Mouse (Mus musculus): ENCODE results near the gene Kcnq5.
"Not testable (repeated sequence)": the region's sequence is repeated elsewhere in the genome, so short reads cannot be mapped to it uniquely, and the experiment has no call there.

Gene Kcnq5

DNA sequence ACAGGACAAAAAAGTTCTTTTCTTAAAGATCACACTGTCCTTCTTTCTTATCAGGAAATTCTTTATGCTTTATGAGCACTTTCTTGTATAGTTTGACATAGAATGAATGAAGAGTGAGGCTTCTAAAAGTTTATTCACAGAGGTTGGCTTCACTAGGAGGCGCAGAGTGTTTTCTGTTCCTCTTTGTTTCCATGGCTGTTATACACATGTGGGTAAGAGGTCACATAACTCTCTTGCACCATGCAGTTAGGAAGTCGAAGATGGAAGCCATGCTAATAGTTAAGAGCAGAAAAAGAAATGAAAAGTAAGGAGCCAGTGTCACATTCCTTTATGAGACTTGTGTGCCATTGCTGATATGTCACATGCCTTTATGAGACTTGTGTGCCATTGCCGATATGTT, 105.3 kb downstream of the Kcnq5 start:
- no peak for DNase-seq (ENCODE audit: extremely low read depth, insufficient read length, low spot score)

DNA sequence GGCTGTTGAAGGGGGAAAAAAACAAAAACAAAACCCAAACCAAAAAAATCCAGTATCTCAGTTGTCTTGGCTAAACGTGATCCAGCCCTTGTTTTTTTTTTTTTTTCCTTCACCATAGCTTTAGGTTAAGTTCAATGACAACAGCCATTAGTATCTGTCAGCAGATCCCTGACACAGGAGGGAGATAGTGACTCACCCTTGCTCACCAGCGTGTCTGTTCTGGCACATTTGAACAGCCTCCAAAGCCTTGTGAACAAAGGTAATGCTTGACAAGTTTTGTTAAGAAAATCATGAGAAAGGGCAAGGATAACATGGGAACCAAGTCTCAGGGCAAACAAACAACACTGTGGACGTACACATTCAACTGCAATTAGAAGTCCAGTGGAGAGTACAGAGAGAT, 123.2 kb downstream of the Kcnq5 start:
- no peak for DNase-seq (ENCODE audit: extremely low read depth, insufficient read length, low spot score)

DNA sequence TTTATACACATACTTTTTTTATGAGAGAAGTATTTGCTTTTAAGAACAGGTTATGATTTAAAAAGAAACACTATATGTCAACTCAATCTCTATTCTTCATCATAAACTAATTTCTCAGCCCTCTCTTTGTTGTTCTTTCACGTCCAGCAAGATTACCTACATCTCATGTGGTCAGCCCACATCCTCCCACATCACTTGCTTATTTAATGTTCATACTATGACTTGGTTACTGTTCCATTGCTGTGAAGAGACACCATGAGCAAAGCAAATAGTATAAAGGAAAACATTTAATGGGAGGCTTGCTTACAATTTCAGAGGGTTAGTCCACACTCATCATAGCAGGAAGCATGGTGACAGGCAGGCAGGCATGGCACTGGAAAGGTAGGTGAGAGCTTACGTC, 124.4 kb downstream of the Kcnq5 start:
- DNase-seq (ENCODE audit: extremely low read depth, insufficient read length, low spot score) = no peak

DNA sequence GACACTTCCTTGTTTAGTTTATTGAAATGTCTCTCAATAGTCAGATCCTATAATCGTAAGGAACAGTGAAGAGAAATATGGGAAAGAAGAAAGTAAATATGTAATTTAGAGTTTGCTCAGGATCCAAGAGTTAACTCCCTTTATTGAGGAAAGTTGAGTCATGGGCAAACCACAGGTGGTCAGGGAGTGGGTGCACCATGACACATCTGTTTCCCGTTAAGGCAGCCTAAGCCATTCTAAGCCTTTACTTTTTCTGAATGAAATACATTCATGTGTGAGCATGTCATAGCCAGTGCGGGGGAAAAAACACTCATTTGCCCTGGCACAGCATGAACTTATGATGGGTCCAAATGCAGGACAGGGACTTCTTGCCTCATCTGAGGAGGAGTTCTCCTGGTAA, 125.4 kb downstream of the Kcnq5 start:
- DNase-seq (ENCODE audit: extremely low read depth, insufficient read length, low spot score) = peak; percentile 2

DNA sequence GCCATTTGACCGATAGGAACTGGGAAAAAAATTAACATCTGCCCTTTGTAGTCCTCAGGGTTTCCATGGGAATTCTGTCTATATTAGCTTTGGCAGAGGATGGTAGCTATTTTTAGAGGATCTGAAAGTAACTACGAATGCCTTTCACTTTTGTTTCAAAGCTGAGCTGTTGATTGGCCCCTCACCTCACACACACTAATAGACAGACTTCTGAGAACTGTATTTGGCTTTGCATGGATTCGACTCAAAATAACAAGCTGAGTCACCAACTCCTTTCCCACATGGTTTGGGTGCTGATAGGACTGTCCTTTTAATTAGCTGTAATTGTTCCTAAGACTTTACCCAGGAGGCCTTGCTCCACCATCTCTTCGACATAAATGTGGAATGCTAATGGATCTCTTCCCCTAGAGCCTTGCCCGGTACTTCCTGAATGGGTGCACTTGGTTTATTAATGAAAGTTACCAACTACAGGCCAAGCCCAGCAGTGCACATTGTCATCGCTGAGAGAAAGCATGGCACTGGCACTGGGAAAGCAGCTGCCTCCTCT, 131.8 kb downstream of the Kcnq5 start:
- DNase-seq (ENCODE audit: extremely low read depth, insufficient read length, low spot score) = no peak

DNA sequence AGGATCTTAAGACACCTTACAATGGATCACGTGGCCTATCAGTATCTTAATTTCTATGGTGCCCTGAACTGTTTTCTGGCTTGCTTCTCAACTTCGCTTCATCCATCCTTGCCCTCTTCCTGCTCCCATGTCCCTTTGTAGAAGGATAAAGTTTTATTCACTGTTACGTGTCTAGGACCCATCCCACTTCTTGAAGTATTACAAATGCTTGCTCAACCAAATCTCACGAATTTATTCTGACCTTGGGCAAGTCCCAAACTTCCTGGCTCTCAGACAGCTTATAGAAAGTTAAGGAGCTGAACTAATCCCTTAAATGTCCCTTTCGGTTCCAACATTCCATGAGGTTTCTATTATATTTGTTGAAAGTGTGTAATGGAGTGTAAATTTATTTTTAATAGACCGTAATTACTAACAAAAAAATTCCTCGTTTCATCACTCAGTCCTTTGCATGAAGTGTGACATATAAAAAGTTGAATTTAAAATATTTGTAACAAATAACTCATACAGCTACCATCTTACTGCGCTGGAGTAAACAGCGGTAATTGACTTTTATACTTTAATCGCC, 141.6 kb downstream of the Kcnq5 start:
- no peak for DNase-seq (ENCODE audit: extremely low read depth, insufficient read length, low spot score)

DNA sequence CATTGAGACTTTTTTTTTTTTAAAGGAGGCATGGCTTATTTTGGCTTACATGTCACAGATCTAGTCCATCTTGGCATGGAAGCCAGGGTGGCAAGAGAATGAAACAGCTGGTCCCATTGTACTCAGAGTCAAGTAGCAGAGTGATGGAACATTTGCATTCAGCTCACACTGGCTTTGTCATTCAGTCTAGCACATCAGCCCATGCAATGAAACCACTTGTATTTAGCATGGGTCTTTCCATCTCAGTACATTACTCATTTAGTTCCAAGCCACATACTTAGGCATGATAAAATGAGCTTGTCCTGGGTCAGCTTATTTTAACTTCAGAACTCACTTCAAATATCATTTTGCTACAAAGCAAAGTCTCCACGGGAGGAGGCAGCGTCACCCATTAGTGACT, 156.7 kb downstream of the Kcnq5 start:
- DNase-seq (ENCODE audit: extremely low read depth, insufficient read length, low spot score) = no peak

DNA sequence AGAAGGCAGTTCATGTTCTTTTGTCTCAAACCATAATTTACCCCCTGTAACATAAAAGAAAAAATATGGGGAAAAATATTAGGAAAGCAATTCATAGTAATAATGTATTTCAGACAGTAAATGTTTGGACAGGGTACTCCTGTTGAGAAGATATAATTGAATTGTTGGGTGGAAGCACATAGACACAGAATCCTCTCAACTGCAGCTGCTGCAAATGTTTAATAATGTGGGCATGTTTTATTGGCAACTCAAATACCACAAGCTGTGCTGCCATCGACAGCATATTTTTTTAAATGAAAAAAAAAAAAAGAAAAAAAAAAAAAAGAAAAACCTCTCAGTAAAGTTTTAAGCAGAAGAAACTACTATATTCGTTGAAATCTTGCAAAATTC, 157.3 kb downstream of the Kcnq5 start:
- DNase-seq (ENCODE audit: extremely low read depth, insufficient read length, low spot score) = no peak

DNA sequence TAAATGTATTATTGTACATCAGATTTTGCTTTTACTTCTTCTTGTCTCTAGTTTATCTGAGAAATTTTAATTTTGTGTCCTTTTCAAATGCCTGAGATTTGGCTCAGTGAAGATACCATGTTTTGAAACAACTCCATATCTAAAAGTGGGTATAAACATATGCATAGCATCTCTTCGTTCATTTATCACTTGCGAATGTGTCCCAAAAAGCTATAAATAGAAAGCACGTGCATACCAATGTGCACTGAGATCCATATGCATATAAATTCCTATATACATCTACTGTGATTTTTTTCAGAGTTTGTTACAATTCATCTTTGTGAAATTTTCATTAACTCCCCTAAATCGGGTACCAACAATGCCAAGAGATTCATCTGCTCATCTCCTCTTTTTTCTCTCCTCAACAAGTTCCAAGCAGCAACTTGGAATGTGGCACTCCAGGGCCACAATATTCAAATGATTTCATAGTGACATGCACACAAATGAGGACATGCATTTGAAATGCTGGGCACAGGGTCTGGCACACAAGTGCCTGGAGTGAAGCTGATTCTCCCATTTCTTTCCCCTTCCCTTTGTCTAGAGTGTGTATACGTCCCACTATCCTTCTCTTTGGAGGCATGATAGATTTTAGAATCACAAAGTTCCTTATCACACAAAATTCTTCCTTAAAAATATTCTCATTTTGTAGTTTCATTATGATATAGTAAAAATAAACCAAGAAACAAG, 157.8 kb downstream of the Kcnq5 start:
- DNase-seq (ENCODE audit: extremely low read depth, insufficient read length, low spot score) = no peak

DNA sequence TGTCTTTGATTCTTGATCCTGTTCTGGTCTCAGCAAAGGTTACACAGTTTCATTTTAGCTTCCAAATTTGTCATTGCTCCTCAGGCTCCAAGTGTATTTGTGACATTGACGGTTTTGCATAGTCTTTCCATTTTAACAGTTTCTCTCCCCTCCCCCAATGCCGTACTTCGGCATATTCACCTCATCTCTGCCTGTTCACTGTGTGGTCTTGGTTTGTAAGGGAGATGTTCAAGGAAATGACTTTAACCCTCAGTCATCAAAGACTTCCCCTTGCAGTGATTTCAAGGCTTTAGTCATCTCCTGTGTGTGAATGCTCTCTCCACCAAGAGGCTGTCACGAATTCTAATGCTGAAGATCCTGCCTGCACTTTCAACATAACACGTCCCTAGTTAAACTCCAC, 181.0 kb downstream of the Kcnq5 start:
- no peak for DNase-seq (ENCODE audit: extremely low read depth, insufficient read length, low spot score)

DNA sequence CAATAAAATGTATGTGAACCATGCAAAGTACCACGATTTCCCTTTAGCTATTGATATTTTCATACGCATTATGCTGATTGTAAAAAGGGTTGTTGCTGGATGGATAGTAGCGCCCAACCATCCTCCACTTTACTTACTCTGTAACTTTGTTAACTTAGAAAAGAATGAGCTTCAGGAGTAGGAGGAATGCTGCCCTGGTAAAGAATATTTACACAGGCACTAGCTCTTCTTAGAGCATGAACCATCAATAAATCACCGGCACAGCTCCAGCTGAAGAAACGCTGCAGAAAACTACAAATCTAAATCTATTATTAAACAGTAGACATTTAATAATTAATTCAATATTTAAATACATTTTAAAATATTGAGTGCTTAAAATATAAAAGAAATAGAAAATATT, 184.2 kb downstream of the Kcnq5 start:
- DNase-seq (ENCODE audit: extremely low read depth, insufficient read length, low spot score) = no peak

DNA sequence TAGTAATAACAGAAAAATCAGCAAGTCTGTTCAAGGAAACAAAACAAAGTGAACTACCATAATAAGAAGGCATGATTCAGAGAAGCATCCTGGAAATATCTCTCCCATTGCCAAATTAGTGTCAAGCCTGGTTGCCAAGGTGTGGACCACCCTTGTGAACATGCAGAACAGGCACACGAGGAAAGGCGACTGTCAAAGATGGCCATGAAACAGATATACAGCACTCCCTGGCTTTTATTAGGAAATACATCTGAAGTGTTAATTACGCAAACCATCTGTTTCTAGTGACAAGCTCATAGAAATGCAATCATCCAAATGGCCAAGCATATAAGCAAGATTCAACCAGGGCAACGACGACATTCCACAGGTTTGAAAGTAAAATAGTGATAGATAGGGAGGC, 187.8 kb downstream of the Kcnq5 start:
- DNase-seq (ENCODE audit: extremely low read depth, insufficient read length, low spot score) = no peak

DNA sequence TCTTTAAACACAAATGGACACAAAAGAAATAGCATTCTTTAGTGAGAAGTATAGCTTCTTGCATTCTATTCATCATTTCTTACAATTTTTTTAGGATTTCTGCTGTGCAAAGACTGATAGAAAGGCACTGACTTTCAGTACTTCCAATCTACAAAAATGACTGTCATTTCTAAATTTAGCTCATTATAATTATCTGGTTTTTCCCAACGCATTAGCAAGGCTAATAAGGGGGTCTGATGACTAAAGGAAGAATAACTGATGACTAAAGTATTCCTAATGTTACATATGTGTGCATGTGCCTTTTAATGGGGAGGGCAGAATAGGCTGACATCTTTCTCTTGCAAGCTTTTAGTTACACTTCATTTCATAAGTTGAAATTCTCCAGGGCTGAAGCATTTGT, 191.2 kb downstream of the Kcnq5 start:
- no peak for DNase-seq (ENCODE audit: extremely low read depth, insufficient read length, low spot score)

DNA sequence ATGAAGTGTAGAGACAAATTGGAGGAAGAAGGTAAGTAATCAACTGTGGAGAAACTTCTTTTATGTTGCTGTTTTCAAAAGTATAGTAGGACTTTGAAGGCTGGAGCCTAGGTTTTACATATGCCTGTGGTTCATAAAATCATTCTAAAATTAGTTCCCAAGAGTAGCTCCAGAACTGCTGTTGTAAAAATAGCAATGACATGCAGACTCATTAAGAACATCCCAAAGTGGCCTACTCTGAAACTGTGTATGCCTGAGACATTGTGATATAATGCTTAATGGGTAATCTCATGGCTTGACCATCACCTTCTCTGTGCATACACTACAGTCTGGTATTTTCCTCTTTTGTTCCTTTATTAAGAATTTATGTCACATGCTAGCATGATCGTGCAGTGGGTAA, 212.4 kb downstream of the Kcnq5 start:
- DNase-seq (ENCODE audit: extremely low read depth, insufficient read length, low spot score) = no peak

DNA sequence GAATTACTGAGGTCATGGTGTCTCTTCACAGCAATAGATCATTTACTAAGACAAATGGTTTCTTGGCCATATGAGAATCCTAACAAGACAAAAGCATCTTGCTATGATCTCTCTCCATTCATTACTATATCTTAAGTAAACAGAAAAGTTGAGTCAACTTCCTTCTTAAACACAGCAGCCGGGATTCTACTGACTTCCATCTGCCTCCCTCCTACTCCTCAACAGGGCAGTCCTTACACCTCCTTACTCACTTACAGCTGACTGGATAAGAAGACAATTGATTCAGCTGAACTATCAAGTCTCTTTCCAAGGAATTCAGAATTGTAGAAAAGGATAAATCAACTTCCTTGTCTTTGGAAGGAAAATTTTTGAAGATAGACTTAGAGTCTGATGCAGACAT, 232.6 kb downstream of the Kcnq5 start:
- DNase-seq (ENCODE audit: extremely low read depth, insufficient read length, low spot score) = no peak

DNA sequence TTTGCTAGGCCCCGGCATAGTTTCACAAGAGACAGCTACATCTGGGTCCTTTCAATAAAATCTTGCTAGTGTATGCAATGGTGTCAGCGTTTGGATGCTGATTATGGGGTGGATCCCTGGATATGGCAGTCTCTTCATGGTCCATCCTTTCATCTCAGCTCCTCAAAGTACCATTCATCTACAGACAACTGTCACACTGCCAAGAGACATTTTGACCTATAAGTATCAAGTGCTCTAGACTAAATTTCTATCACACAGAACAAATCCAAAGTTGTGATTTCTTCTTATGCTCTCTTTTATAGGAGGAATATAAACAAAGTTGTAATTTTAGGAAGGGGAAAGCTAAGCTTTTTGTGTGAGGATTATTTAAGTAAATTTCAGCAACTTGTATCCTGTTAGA, 238.5 kb downstream of the Kcnq5 start:
- not testable (repeated sequence) for DNase-seq (ENCODE audit: extremely low read depth, insufficient read length, low spot score)

DNA sequence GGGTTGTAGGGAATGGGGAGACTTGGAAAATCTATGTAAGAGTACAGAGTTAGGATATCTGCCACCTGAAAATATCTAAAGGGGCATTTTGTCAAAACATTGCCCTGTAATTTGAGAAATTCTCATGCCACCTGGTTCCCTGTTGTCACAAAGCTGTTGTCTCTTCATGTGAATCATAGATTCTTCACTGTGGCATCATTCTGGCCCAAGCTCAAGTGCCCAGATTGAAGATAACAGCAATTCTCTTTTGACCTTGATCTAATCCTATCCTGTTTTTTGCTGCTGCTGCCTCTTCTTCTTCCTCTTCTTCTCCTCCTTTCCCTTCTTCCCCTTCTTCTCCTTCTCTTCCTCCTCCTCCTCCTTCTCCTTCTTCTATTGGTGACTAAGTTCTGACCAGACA, 240.5 kb downstream of the Kcnq5 start:
- no peak for DNase-seq (ENCODE audit: extremely low read depth, insufficient read length, low spot score)

DNA sequence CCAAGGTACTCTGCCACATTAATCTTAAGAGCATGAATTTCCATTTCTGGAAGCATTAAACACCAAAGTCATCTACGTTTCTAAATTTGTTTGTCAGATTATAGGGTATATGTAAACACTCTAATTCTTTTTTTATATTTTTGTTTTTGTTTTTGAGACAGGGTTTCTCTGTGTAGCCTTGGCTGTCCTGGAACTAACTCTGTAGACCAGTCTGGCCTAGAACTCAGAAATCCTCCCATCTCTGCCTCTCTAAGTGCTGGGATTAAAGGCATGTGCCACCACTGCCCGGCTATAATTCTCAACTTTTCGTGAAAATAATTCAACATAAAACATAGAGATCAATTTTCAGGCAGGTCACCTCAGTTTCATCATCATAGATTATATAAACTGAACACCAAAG, 246.9 kb downstream of the Kcnq5 start:
- DNase-seq (ENCODE audit: extremely low read depth, insufficient read length, low spot score) = no peak

DNA sequence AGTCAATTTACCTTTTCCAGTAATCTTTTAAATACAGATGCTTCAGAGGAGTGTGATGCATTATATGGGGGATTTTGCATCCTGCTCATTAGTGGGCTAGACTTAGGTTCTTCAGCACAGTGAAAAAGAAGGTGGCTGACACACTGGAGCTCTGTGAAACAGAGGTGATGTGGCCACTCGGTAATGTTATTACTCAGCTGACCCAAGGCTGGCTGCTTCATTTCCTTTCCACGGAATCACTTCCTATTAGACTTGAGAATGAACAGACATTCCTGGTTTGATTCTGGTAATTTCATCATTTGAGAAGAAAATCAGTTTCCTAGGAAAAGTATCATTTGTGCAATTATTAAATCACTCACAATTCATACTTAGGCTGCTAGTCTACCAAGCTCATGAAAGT, 249.0 kb downstream of the Kcnq5 start:
- no peak for DNase-seq (ENCODE audit: extremely low read depth, insufficient read length, low spot score)

DNA sequence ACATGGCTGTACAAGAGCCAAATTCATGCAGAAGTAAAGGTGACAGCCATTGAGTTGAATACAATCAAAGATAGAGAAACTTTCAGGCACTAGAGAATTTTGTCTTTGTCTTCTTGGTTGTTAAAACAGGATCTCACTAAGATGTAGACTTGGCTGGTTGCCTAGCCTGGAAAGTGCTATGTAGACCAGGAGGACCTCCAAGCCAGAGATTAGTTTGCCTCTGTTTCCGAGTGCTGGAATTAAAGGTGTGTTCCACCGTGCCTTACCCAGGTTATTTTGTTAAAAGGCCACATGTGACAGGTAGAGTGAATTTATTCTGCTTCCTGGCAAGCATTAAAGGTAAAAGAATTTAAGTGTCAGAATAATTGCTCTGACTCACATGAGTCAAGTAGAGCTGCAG, 271.3 kb downstream of the Kcnq5 start:
- no peak for DNase-seq (ENCODE audit: extremely low read depth, insufficient read length, low spot score)

DNA sequence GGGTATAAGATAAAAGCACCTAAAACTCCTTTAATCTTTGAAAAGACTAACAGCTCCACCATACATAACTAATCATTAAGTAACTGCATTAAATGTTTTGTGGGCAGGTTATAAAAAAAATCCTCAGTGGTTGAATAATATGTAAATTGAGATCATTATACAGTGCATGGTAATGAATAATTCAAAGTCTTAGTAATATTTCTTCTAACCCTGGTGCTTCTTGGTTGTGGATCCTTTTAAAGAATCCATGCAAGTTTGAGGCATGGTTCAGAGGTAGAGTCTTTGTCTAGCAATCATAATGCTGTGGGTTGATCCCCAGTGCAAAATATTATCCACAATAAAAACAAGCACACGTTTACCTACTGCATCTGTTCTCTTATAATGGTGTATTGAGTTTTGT, 272.8 kb downstream of the Kcnq5 start:
- no peak for DNase-seq (ENCODE audit: extremely low read depth, insufficient read length, low spot score)

DNA sequence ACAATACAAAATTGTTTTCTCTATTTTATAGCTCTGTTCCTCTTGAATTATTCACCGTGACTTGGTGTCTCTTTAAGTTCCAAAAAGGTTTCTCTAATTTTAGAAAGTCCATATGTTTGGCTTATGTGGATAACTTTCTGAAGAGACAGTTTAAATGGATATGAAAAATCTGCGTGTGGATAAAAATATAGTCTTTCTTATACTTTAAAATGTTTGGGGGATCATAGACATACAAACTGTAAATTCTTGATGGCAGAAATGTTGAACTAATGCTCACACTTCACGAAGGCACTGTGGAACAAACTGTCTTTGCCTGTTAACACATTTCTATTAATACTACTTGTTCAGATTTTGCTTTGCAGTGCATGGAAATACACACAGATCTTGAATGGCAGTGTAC, 277.3 kb downstream of the Kcnq5 start:
- no peak for DNase-seq (ENCODE audit: extremely low read depth, insufficient read length, low spot score)

DNA sequence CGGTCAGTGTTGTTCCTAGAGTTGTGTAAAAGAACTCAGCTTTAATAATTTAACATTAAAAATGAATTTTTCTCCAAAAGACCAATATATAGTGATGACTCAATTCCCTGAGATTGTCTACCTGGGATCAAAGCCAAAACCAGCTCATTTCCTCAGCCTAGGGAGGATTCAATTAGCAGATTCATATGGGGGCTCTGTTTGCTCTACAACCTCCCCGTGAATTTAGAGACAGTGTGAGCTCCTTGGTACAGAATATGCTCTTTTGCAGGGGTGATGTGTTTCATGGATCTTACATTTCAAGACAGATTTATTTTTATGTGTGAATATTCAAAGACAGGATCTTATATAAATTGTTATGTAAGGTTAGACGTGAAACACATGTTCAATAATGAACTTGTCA, 284.9 kb downstream of the Kcnq5 start:
- DNase-seq (ENCODE audit: extremely low read depth, insufficient read length, low spot score) = no peak
